Mouse (Mus musculus): ENCODE measurements around the gene Ikbkg. TPM values are rescaled to one million over a fixed set of nuclear protein-coding genes. Genes with fewer than 3 reads are reported as not detected.
"Not testable (repeated sequence)": the region's sequence is repeated elsewhere in the genome, so short reads cannot be mapped to it uniquely, and the experiment has no call there.

Gene Ikbkg
- polyA plus RNA-seq, 1 experiment = 37.1 TPM

- H3K79me2 ChIP-seq (ENCODE audit: control insufficient read depth, insufficient read depth) = no peaks in the 10 kb centered on the region
- H3K4me3 ChIP-seq (ENCODE audit: insufficient read depth, poor library complexity, severe bottlenecking) = no peak overlapping the region
- H3K27me3 ChIP-seq (ENCODE audit: control insufficient read depth, insufficient read depth, insufficient read length) = no peaks in the 10 kb centered on the region
- H3K36me3 ChIP-seq (ENCODE audit: control insufficient read depth, insufficient read depth) = peaks cover 16% of the 10 kb centered on the region
- no peak for TF ChIP-seq USF1 (IDR thresholded peaks at IDR 0.05; ENCODE audit: low read depth)
- TF ChIP-seq MYOD1 (IDR thresholded peaks at IDR 0.05; ENCODE audit: control insufficient read depth, insufficient read length, low read depth) = no peak
- TF ChIP-seq FOSL1 (IDR thresholded peaks at IDR 0.05; ENCODE audit: insufficient read depth, low read length, poor library complexity, severe bottlenecking) = no peak
- TF ChIP-seq MYOG (IDR thresholded peaks at IDR 0.05; ENCODE audit: control insufficient read depth, extremely low read depth, insufficient read length) = no peak
- no peak for TF ChIP-seq CEBPB (IDR thresholded peaks at IDR 0.05; ENCODE audit: low read depth)
- no peak for TF ChIP-seq CTCF (IDR thresholded peaks at IDR 0.05; ENCODE audit: control insufficient read depth, insufficient read depth, insufficient read length)
- TF ChIP-seq MAX (IDR thresholded peaks at IDR 0.05) = no peak
- no peak overlapping the region for H3ac ChIP-seq (ENCODE audit: control insufficient read depth, insufficient read length, low read depth)
- no peaks in the 10 kb centered on the region for H3K79me3 ChIP-seq (ENCODE audit: low read depth)
Measured at GRCm38 (mm10) chrX:74452773-74453172, 59.7 kb downstream of the Ikbkg start.

- H3K79me2 ChIP-seq (ENCODE audit: control insufficient read depth, insufficient read depth); H3K79me3 ChIP-seq (ENCODE audit: low read depth); H3K36me3 ChIP-seq (ENCODE audit: control insufficient read depth, insufficient read depth); H3K27me3 ChIP-seq (ENCODE audit: control insufficient read depth, insufficient read depth, insufficient read length); H3K4me3 ChIP-seq (ENCODE audit: insufficient read depth, poor library complexity, severe bottlenecking); H3ac ChIP-seq (ENCODE audit: control insufficient read depth, insufficient read length, low read depth): not testable (repeated sequence)
Measured at GRCm38 (mm10) chrX:74481349-74481885, 88.3 kb downstream of the Ikbkg start, which contains the start of gene Gm6880. Gm6880 (minus strand) TSS chrX:74481399.

DNA sequence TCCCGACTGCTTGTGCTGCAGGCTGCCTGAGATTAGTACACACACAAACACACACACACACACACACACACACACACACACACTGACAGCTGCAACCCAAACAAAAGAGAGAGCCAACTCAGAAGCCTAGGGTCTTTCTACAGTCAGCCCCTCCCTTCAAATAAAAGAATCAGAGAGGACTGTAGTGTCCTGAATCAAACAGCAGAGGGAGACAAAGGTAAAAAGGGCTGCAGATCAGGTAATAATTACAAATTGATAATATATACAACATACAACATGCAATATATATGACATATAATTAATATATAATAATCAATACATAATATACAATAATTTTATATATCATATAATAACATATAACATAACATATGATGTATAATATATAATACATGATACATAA lies 104.0 kb downstream of the Ikbkg start:
- Histone ChIP-seq H3K4me3 (ENCODE audit: insufficient read depth, poor library complexity, severe bottlenecking) (no peak overlapping the region), H3ac (ENCODE audit: control insufficient read depth, insufficient read length, low read depth) (no peak overlapping the region), H3K79me2 (ENCODE audit: control insufficient read depth, insufficient read depth) (no peaks in the 10 kb centered on the region), H3K27me3 (ENCODE audit: control insufficient read depth, insufficient read depth, insufficient read length) (no peaks in the 10 kb centered on the region), H3K79me3 (ENCODE audit: low read depth) (no peaks in the 10 kb centered on the region), H3K36me3 (ENCODE audit: control insufficient read depth, insufficient read depth) (no peaks in the 10 kb centered on the region)
- no peak for TF ChIP-seq MYOG (IDR thresholded peaks at IDR 0.05; ENCODE audit: control insufficient read depth, extremely low read depth, insufficient read length)
- no peak for TF ChIP-seq CTCF (IDR thresholded peaks at IDR 0.05; ENCODE audit: control insufficient read depth, insufficient read depth, insufficient read length)
- no peak for TF ChIP-seq CEBPB (IDR thresholded peaks at IDR 0.05; ENCODE audit: low read depth)
- TF ChIP-seq MYOD1 (IDR thresholded peaks at IDR 0.05; ENCODE audit: control insufficient read depth, insufficient read length, low read depth) = no peak
- TF ChIP-seq MAX (IDR thresholded peaks at IDR 0.05) = no peak
- no peak for TF ChIP-seq FOSL1 (IDR thresholded peaks at IDR 0.05; ENCODE audit: insufficient read depth, low read length, poor library complexity, severe bottlenecking)
- no peak for TF ChIP-seq USF1 (IDR thresholded peaks at IDR 0.05; ENCODE audit: low read depth)

Other genes with a start within 250 kb of the Ikbkg start
- not detected for gene Tex28, start 225.5 kb upstream of the Ikbkg start, polyA plus RNA-seq (2012; fragmentation: generic; extraction: Trizol)
- gene Tktl1, start 216.0 kb upstream of the Ikbkg start, polyA plus RNA-seq (2012; fragmentation: generic; extraction: Trizol) = 0.01 TPM
- 1,024 TPM for gene Flna, start 143.5 kb upstream of the Ikbkg start, polyA plus RNA-seq (2012; fragmentation: generic; extraction: Trizol)
- gene Emd, start 138.6 kb upstream of the Ikbkg start, polyA plus RNA-seq (2012; fragmentation: generic; extraction: Trizol) = 172 TPM
- gene Rpl10, start 122.5 kb upstream of the Ikbkg start, polyA plus RNA-seq (2012; fragmentation: generic; extraction: Trizol) = 3,196 TPM
- 18.1 TPM for gene Taz, start 111.4 kb upstream of the Ikbkg start, polyA plus RNA-seq (2012; fragmentation: generic; extraction: Trizol)
- 13.9 TPM for gene Dnase1l1, start 111.0 kb upstream of the Ikbkg start, polyA plus RNA-seq (2012; fragmentation: generic; extraction: Trizol)
- 120 TPM for gene Atp6ap1, start 96.2 kb upstream of the Ikbkg start, polyA plus RNA-seq (2012; fragmentation: generic; extraction: Trizol)
- 95.2 TPM for gene Gdi1, start 88.3 kb upstream of the Ikbkg start, polyA plus RNA-seq (2012; fragmentation: generic; extraction: Trizol)
- gene Fam50a, start 80.3 kb upstream of the Ikbkg start, polyA plus RNA-seq (2012; fragmentation: generic; extraction: Trizol) = 45.4 TPM
- gene Plxna3, start 64.2 kb upstream of the Ikbkg start, polyA plus RNA-seq (2012; fragmentation: generic; extraction: Trizol) = 7.9 TPM
- gene Lage3, start 39.7 kb upstream of the Ikbkg start, polyA plus RNA-seq (2012; fragmentation: generic; extraction: Trizol) = 68.7 TPM
- gene Ubl4a, start 20.1 kb upstream of the Ikbkg start, polyA plus RNA-seq (2012; fragmentation: generic; extraction: Trizol) = 60.7 TPM
- 18.5 TPM for gene Slc10a3, start 19.9 kb upstream of the Ikbkg start, polyA plus RNA-seq (2012; fragmentation: generic; extraction: Trizol)
- 11.5 TPM for gene Fam3a, start within 50 bp of the Ikbkg start, polyA plus RNA-seq (2012; fragmentation: generic; extraction: Trizol)
- gene G6pdx, start 35.9 kb downstream of the Ikbkg start, polyA plus RNA-seq (2012; fragmentation: generic; extraction: Trizol) = 148 TPM
- gene Gm6880, start 88.1 kb downstream of the Ikbkg start, polyA plus RNA-seq (2012; fragmentation: generic; extraction: Trizol) = not detected
- gene Olfr1326-ps1, start 181.6 kb downstream of the Ikbkg start, polyA plus RNA-seq (2012; fragmentation: generic; extraction: Trizol) = not detected
- not detected for gene Olfr1325, start 199.4 kb downstream of the Ikbkg start, polyA plus RNA-seq (2012; fragmentation: generic; extraction: Trizol)

All from C2C12 (cell line).